8 mouse cellular contexts compared by ENCODE assay signal in the genomic region with DNA sequence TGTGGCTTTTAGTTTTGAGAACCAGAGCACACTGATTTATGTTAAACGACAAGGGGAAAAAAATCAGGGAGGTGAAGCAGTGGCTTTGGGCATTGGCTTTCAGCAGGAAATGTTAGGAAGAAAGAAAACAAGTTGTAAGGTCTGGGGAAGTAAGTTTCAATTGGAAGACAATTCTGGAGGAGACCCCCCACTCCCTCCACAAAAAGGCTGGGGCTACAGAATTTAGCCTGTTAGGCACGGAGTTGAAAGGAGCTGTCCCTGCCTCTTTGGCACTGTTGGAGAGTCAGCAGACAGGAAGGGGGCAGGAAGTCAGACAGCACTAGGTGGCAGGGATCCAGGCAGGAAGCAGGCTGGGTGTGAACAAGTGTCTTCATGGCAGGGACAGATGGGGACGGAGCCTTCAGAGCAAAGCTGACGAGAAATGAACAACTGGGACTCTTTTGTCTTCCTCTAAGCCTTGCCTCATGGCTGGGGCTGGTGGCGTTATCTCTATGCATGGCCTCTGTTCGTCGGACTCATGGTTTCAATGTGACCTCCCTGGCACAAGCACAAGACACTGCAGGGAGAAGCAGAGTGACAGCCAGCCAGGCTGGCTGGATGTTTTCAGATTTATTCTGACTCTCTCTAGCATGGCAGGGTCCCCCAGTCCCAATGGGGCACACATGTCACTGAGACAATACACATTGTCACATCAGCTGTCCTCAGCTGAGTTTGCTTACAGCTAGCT.
DNase-seq lines count a peak whose midpoint lies in the region; ATAC-seq lines count a peak whose summit lies in the region.

No protein-coding gene starts in this region.

- no peaks in the 10 kb centered on the region; the same call in none of the 2 replicates for H3K4me1 ChIP-seq in hindbrain, embryonic 11.5 days (replicated peaks; ENCODE audit: control insufficient read depth, insufficient read depth, low read length)
- H3K4me1 ChIP-seq in lung, embryonic 15.5 days: peaks cover 27% of the 10 kb centered on the region

- peak; percentile 68 for ATAC-seq in hindbrain, embryonic 11.5 days (ENCODE audit: low FRiP score)
- ATAC-seq in lung, embryonic 15.5 days (ENCODE audit: borderline replicate concordance, extremely low read depth, low FRiP score, low TSS enrichment): peak; percentile 92

- H3K36me3 ChIP-seq in hindbrain, embryonic 11.5 days (ENCODE audit: control insufficient read depth, insufficient read depth, low read length): no peaks in the 10 kb centered on the region
- H3K36me3 ChIP-seq in lung, embryonic 15.5 days: no peaks in the 10 kb centered on the region

- no peak overlapping the region for H3K4me3 ChIP-seq in hindbrain, embryonic 11.5 days (ENCODE audit: low read depth, low read length)
- no peak overlapping the region for H3K4me3 ChIP-seq in lung, embryonic 15.5 days

- no peaks in the 10 kb centered on the region for H3K27me3 ChIP-seq in hindbrain, embryonic 11.5 days (ENCODE audit: control insufficient read depth, insufficient read depth, low read length)
- H3K27me3 ChIP-seq in lung, embryonic 15.5 days: peaks cover 3% of the 10 kb centered on the region; the same call in 1 of the 2 replicates

- WGBS in hindbrain, embryonic 11.5 days: 12% methylated on average over 7 of the region's 7 CpGs
- 8% methylated on average over 7 of the region's 7 CpGs for WGBS in lung, embryonic 15.5 days

- no peak overlapping the region for H3K4me2 ChIP-seq in hindbrain, embryonic 11.5 days (replicated peaks; ENCODE audit: low read depth, low read length)
- peak overlapping the region; percentile 27; the same call in 1 of the 2 replicates for H3K4me2 ChIP-seq in lung, embryonic 15.5 days

- no peak overlapping the region for H3K27ac ChIP-seq in hindbrain, embryonic 11.5 days (ENCODE audit: low read depth, low read length)
- peak overlapping the region; percentile 30; the same call in 1 of the 2 replicates for H3K27ac ChIP-seq in lung, embryonic 15.5 days

- H3K9me3 ChIP-seq in hindbrain, embryonic 11.5 days (ENCODE audit: control insufficient read depth, low read length): no peaks in the 10 kb centered on the region
- no peaks in the 10 kb centered on the region for H3K9me3 ChIP-seq in lung, embryonic 15.5 days

- no peak overlapping the region for H3K9ac ChIP-seq in hindbrain, embryonic 11.5 days (ENCODE audit: low read depth, low read length)
- no peak overlapping the region for H3K9ac ChIP-seq in lung, embryonic 15.5 days

- DNase-seq in adrenal gland, adult 18-20 months (ENCODE audit: low spot score in 2 of 2): peak; percentile 42 to 69
- peak; percentile 93 to 95 for DNase-seq in cerebellum, postnatal 14 days
- peak; percentile 77 for DNase-seq in gastrocnemius, adult 18-20 months (ENCODE audit: low spot score)
- DNase-seq in hindbrain, embryonic 11.5 days (ENCODE audit: low spot score): peak; percentile 32
- peak; percentile 92 for DNase-seq in layer of hippocampus, adult 9-11 months
- peak; percentile 43 for DNase-seq in ovary, postnatal 14 days (ENCODE audit: low spot score)
- peak; percentile 58 to 67 for DNase-seq in urinary bladder, postnatal 4 days (ENCODE audit: low spot score in 2 of 2)

Comparison
In these comparisons a context has a peak if more than half of its experiments do, and no peak if none do; other contexts are left out.
1. DNase-seq: peak in every context shown above with its lines; median percentile 94 in cerebellum, postnatal 14 days; 92 in layer of hippocampus, adult 9-11 months; 77 in gastrocnemius, adult 18-20 months; 62 in urinary bladder, postnatal 4 days; 56 in adrenal gland, adult 18-20 months; 43 in ovary, postnatal 14 days; 32 in hindbrain, embryonic 11.5 days.